In genomic region chr8:105270916-105271186, GRCm38 (mm10) we compare ENCODE assay signal across 1 mouse cellular context.
TF ChIP-seq lines count a peak whose summit lies in the region.

No protein-coding gene starts in this region.

TF ChIP-seq in ES-E14, 5 proteins besides CTCF, POLR2A, EP300 and RAD21:
- TF ChIP-seq CHD2 (IDR thresholded peaks at IDR 0.05; ENCODE audit: low read depth, low read length) (no peak), ZC3H11A (IDR thresholded peaks at IDR 0.05; ENCODE audit: borderline replicate concordance, low read depth, low read length) (no peak), HCFC1 (IDR thresholded peaks at IDR 0.05; ENCODE audit: borderline replicate concordance, insufficient read depth, low read length) (no peak), MAFK (IDR thresholded peaks at IDR 0.05; ENCODE audit: insufficient read depth, low read depth, low read length) (no peak), ZNF384 (IDR thresholded peaks at IDR 0.05; ENCODE audit: low read depth, low read length) (no peak)
TF ChIP-seq in ES-E14: peak in this region for 0.
